Mouse (Mus musculus) testis, postnatal 14 days (tissue): Measurements from ENCODE around the gene Chd6.
"Not testable (repeated sequence)": the region's sequence is repeated elsewhere in the genome, so short reads cannot be mapped to it uniquely, and the experiment has no call there.

ENCODE experiments used
- DNase-seq: peaks from one replicate; pipeline ENCODE4 v3.0.0; 2021; ENCODE audit warnings: low spot score

Chd6 gene

GRCm38 (mm10) chr2:160982636-160983035, 126.2 kb downstream of the Chd6 start:
- no peak for DNase-seq

GRCm38 (mm10) chr2:160981791-160982190, 127.1 kb downstream of the Chd6 start:
- no peak for DNase-seq

GRCm38 (mm10) chr2:160978651-160979050, 130.2 kb downstream of the Chd6 start:
- DNase-seq: no peak

GRCm38 (mm10) chr2:160977248-160977647, 131.6 kb downstream of the Chd6 start:
- DNase-seq: peak; percentile 46

GRCm38 (mm10) chr2:160973648-160974215, 135.1 kb downstream of the Chd6 start:
- DNase-seq: no peak

- DNase-seq: no peak
Measured at GRCm38 (mm10) chr2:160972103-160972792, 136.6 kb downstream of the Chd6 start.

GRCm38 (mm10) chr2:160962149-160962548, 146.7 kb downstream of the Chd6 start:
- no peak for DNase-seq

- DNase-seq: no peak
Measured at GRCm38 (mm10) chr2:160960956-160961646, 147.8 kb downstream of the Chd6 start.

GRCm38 (mm10) chr2:160959901-160960300, 149.0 kb downstream of the Chd6 start:
- no peak for DNase-seq

GRCm38 (mm10) chr2:160958737-160959136, 150.1 kb downstream of the Chd6 start:
- no peak for DNase-seq

- not testable (repeated sequence) for DNase-seq
Measured at GRCm38 (mm10) chr2:160957801-160958200, 151.1 kb downstream of the Chd6 start.

- DNase-seq: not testable (repeated sequence)
Measured at GRCm38 (mm10) chr2:160957307-160957706, 151.6 kb downstream of the Chd6 start.

- DNase-seq: no peak
Measured at GRCm38 (mm10) chr2:160955331-160955730, 153.5 kb downstream of the Chd6 start.

- no peak for DNase-seq
Measured at GRCm38 (mm10) chr2:160954541-160954940, 154.3 kb downstream of the Chd6 start.

GRCm38 (mm10) chr2:160953131-160953873, 155.6 kb downstream of the Chd6 start:
- no peak for DNase-seq

GRCm38 (mm10) chr2:160951595-160951994, 157.3 kb downstream of the Chd6 start:
- DNase-seq: no peak

GRCm38 (mm10) chr2:160942443-160942842, 166.4 kb downstream of the Chd6 start:
- no peak for DNase-seq

GRCm38 (mm10) chr2:160940930-160941709, 167.8 kb downstream of the Chd6 start:
- peak; percentile 44 for DNase-seq

GRCm38 (mm10) chr2:160934451-160934850, 174.4 kb downstream of the Chd6 start:
- no peak for DNase-seq

GRCm38 (mm10) chr2:160933890-160934289, 175.0 kb downstream of the Chd6 start:
- DNase-seq: no peak

- DNase-seq: no peak
Measured at GRCm38 (mm10) chr2:160932981-160933380, 175.9 kb downstream of the Chd6 start.

- no peak for DNase-seq
Measured at GRCm38 (mm10) chr2:160932325-160932724, 176.6 kb downstream of the Chd6 start.
